Mouse (Mus musculus) E14TG2a.4 (cell line): ENCODE data around the gene Lsm6.

Experiments
- CTCF ChIP-seq: conservative IDR thresholded peaks from 2 replicates; pipeline ENCODE4 v1.5.1; 2014; ENCODE audit warnings: low read length
- NANOG ChIP-seq: IDR thresholded peaks from 2 replicates; pipeline ENCODE4 v1.6.1; 2014; ENCODE audit warnings: borderline replicate concordance, low read length, mixed read lengths
- POU5F1 ChIP-seq: IDR thresholded peaks from 2 replicates; pipeline ENCODE4 v1.6.1; 2014; ENCODE audit warnings: low read length, borderline replicate concordance

GRCm38 (mm10) chr8:78808439-78808838 lies 12.5 kb downstream of the Lsm6 start:
- no peak for TF ChIP-seq CTCF
- TF ChIP-seq NANOG = no peak
- no peak for TF ChIP-seq POU5F1
